Mouse (Mus musculus): Measurements from ENCODE around the gene Nfkb2. TPM values are rescaled to one million over a fixed set of nuclear protein-coding genes. Genes with fewer than 3 reads are reported as not detected.

Gene Nfkb2
- total and polyA plus RNA-seq, 3 experiments, result 27.2 to 43.0 TPM; not detected in 1

DNA sequence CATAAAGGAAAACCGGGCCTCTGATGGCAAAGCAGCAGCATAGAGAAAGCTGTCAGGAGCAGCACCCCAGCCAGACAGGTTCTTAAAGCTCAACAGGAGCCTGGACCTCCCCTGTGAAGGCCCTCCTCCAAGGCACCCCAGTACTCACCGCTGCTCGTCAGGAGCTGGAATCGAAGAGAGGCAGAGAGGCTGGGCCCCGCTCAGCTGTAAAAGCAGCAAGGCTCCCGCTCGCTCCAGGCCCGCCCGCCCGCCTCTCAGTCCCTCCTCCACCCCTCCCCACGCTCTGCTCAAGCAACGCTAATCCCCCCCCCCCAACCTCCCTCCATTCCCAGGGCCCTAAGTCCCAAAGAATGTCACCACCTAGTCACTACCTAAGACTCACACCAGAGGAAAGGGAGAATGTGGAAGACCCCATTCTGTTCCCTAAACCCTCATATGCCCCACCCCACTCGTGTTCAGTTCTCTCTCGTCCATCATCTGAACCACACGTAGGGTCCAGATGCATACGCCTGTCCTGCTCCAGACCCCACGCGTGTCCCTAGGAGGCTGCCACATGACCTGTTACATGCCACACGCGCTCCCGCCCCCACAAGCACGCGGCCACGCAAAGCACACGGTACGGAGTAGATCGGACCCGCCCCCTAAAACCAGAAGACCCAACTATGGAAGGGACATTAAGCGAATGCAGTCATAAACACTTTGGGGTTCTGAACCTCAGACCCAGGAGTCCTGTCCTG lies 22.1 kb downstream of the Nfkb2 start:
- Histone ChIP-seq H3K27me3 (ENCODE audit: control insufficient read depth in 1 of 2, insufficient read depth in 2 of 2, low read length in 2 of 2) (no peaks in the 10 kb centered on the region), H3K36me3 (ENCODE audit: control insufficient read depth in 1 of 2, insufficient read depth in 2 of 2, low read length in 2 of 2) (peaks cover 0 to 7% of the 10 kb centered on the region in 2 experiments; a peak in 2 of 4 replicates), H3K4me3 (ENCODE audit: control insufficient read depth in 1 of 2, insufficient read depth in 1 of 2, low read depth in 2 of 2, low read length in 2 of 2) (no peak overlapping the region), H3K27ac (ENCODE audit: control insufficient read depth, low read depth, low read length) (no peak overlapping the region), H3K9ac (ENCODE audit: control insufficient read depth, low read depth, low read length, poor library complexity, severe bottlenecking) (no peak overlapping the region), H3K79me2 (ENCODE audit: control insufficient read depth, insufficient read depth, low read length, poor library complexity) (peaks cover 2% of the 10 kb centered on the region; the same call in 1 of the 2 replicates), H3K4me1 (ENCODE audit: control insufficient read depth in 1 of 2, insufficient read depth in 2 of 2, low read length in 2 of 2) (peaks cover 0 to 23% of the 10 kb centered on the region in 2 experiments; a peak in 2 of 4 replicates), H3K9me3 (replicated peaks; ENCODE audit: insufficient read depth, low read length) (no peaks in the 10 kb centered on the region)
- DNase-seq (ENCODE audit: low read depth, low spot score), result no peak
- no peak for TF ChIP-seq RCOR1 (IDR thresholded peaks at IDR 0.05; ENCODE audit: low read depth, low read length)
- no peak for TF ChIP-seq NRF1 (IDR thresholded peaks at IDR 0.05; ENCODE audit: insufficient read depth, low read depth, low read length, poor library complexity, severe bottlenecking)
- no peak for TF ChIP-seq GATA1 (IDR thresholded peaks at IDR 0.05; ENCODE audit: low read depth, low read length)
- no peak for TF ChIP-seq CHD1 (IDR thresholded peaks at IDR 0.05; ENCODE audit: low read depth, low read length)
- TF ChIP-seq TBP (IDR thresholded peaks at IDR 0.05; ENCODE audit: low read depth, low read length), result no peak
- TF ChIP-seq RAD21 (IDR thresholded peaks at IDR 0.05; ENCODE audit: low read depth, low read length), result no peak
- no peak for TF ChIP-seq TAL1 (IDR thresholded peaks at IDR 0.05; ENCODE audit: low read length)
- no peak for TF ChIP-seq ELF1 (IDR thresholded peaks at IDR 0.05; ENCODE audit: low read depth, low read length)
- TF ChIP-seq NELFE (IDR thresholded peaks at IDR 0.05; ENCODE audit: low read depth, low read length), result no peak
- TF ChIP-seq GABPA (IDR thresholded peaks at IDR 0.05; ENCODE audit: low read depth, low read length), result no peak
- no peak for TF ChIP-seq ETS1 (IDR thresholded peaks at IDR 0.05; ENCODE audit: low read depth, low read length)
- TF ChIP-seq USF1 (IDR thresholded peaks at IDR 0.05; ENCODE audit: low read depth, low read length), result no peak
- no peak for TF ChIP-seq POLR2A (IDR thresholded peaks at IDR 0.05; ENCODE audit: control insufficient read depth in 1 of 2, insufficient read depth in 1 of 2, low read depth in 1 of 2, low read length in 2 of 2, poor library complexity in 1 of 2)

DNA sequence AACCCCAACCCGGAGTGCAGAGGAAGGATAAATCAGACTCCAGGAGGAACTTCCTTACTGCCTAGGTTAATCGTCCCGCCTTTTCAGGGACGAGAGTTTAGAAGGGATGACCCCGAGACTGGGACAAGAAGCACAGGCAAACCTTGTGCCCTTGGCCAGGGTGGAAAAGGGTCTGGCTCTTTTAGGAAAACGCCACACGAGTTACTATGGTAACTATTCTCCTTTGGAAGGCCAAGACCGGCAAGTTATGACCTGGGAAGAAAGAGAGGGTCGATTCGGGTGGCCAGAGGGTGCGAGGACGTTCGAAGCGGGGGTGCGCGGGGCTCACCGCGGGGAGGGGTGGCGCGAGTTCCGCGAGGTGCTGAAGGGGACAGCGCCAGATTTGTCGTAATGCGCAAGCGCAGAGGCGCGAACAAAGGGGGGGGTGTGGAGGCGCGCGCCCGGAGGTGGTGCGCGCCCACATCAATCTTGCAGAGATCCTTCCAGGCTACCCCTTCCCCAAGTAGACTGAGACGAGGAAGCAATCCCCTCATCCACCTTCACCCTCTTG lies 22.7 kb downstream of the Nfkb2 start, which contains the start of gene Psd:
Psd (minus strand) TSS at position 401 of the 550 bp plus-strand sequence.
- DNase-seq (ENCODE audit: low read depth, low spot score), result peak; percentile 82
- Histone ChIP-seq H3K4me1 (ENCODE audit: control insufficient read depth in 1 of 2, insufficient read depth in 2 of 2, low read length in 2 of 2) (peaks cover 0 to 18% of the 10 kb centered on the region in 2 experiments; a peak in 2 of 4 replicates), H3K36me3 (ENCODE audit: control insufficient read depth in 1 of 2, insufficient read depth in 2 of 2, low read length in 2 of 2) (peaks cover 0 to 7% of the 10 kb centered on the region in 2 experiments; a peak in 2 of 4 replicates), H3K4me3 (ENCODE audit: control insufficient read depth in 1 of 2, insufficient read depth in 1 of 2, low read depth in 2 of 2, low read length in 2 of 2) (peak within 1 kb of the TSS; percentile 78 to 85), H3K79me2 (ENCODE audit: control insufficient read depth, insufficient read depth, low read length, poor library complexity) (peaks cover 2% of the 10 kb centered on the region; the same call in 1 of the 2 replicates), H3K27ac (ENCODE audit: control insufficient read depth, low read depth, low read length) (peak within 1 kb of the TSS; percentile 85), H3K9me3 (replicated peaks; ENCODE audit: insufficient read depth, low read length) (no peaks in the 10 kb centered on the region), H3K27me3 (ENCODE audit: control insufficient read depth in 1 of 2, insufficient read depth in 2 of 2, low read length in 2 of 2) (no peaks in the 10 kb centered on the region), H3K9ac (ENCODE audit: control insufficient read depth, low read depth, low read length, poor library complexity, severe bottlenecking) (peak within 1 kb of the TSS; percentile 75)
- no peak for TF ChIP-seq ELF1 (IDR thresholded peaks at IDR 0.05; ENCODE audit: low read depth, low read length)
- TF ChIP-seq MAZ (IDR thresholded peaks at IDR 0.05; ENCODE audit: low read depth, low read length), result peak; percentile 58; the same call in 1 of the 2 replicates
- TF ChIP-seq MXI1 (IDR thresholded peaks at IDR 0.05; ENCODE audit: low read depth, low read length), result peak; percentile 68; the same call in 1 of the 2 replicates
- TF ChIP-seq ZKSCAN1 (IDR thresholded peaks at IDR 0.05; ENCODE audit: low read depth, low read length), result no peak
- TF ChIP-seq NRF1 (IDR thresholded peaks at IDR 0.05; ENCODE audit: insufficient read depth, low read depth, low read length, poor library complexity, severe bottlenecking), result peak; percentile 85
- TF ChIP-seq SIN3A (IDR thresholded peaks at IDR 0.05; ENCODE audit: low read length), result peak; percentile 80
- TF ChIP-seq SMC3 (IDR thresholded peaks at IDR 0.05; ENCODE audit: low read depth, low read length), result no peak

Data from MEL (cell line).